Mouse (Mus musculus): Measurements from ENCODE around the gene Ppip5k1. TPM values are rescaled to one million over a fixed set of nuclear protein-coding genes. Genes with fewer than 3 reads are reported as not detected.
A peak's percentile ranks its signal among the peaks of the same experiment; 100 is the strongest.
"Not testable (repeated sequence)": the region's sequence is repeated elsewhere in the genome, so short reads cannot be mapped to it uniquely, and the experiment has no call there.

The Ppip5k1 gene
- 16.9 and 22.1 TPM in 2 replicates for total RNA-seq (2014; rRNA removed)
- 18.5 and 20.0 TPM in 2 replicates for polyA plus RNA-seq (2015; fragmentation: Nextera tagmentation; extraction: Ambion mirVana)

GRCm38 (mm10) chr2:121354820-121355592 is at the start of gene Ppip5k1:
Gene Ppip5k1 (minus strand): TSS chr2:121355396.
- Histone ChIP-seq H3K4me2 (ENCODE audit: low read depth, low read length, poor library complexity, severe bottlenecking) (peak within 1 kb of the TSS; percentile 65), H3K27ac (ENCODE audit: low read depth, low read length) (peak within 1 kb of the TSS; percentile 84), H3K4me3 (ENCODE audit: low read depth, low read length) (peak within 1 kb of the TSS; percentile 65), H3K9me3 (ENCODE audit: low read length) (no peaks in the 10 kb centered on the region), H3K27me3 (ENCODE audit: insufficient read depth, low read length) (no peaks in the 10 kb centered on the region), H3K4me1 (ENCODE audit: insufficient read depth, low read length) (peaks cover 7% of the 10 kb centered on the region), H3K9ac (replicated peaks; ENCODE audit: low read length, poor library complexity, severe bottlenecking) (peak within 1 kb of the TSS; percentile 75), H3K36me3 (ENCODE audit: insufficient read depth, low read length) (peaks cover 3% of the 10 kb centered on the region; the same call in 1 of the 2 replicates)
- peak; percentile 98 for DNase-seq (ENCODE audit: low spot score)
- peak; percentile 95 for TF ChIP-seq CTCF (IDR thresholded peaks at IDR 0.05)
- ATAC-seq (ENCODE audit: low FRiP score), result peak; percentile 95
- under 1% methylated on average over 53 of the region's 58 CpGs for WGBS

- no peaks in the 10 kb centered on the region for H3K9me3 ChIP-seq (ENCODE audit: low read length)
- H3K4me1 ChIP-seq (ENCODE audit: insufficient read depth, low read length), result no peaks in the 10 kb centered on the region
- ATAC-seq (ENCODE audit: low FRiP score) (no peak), DNase-seq (ENCODE audit: low spot score) (no peak)
- 0 out of 2 replicates have a peak, but pooled peaks cover 3% of the 10 kb centered on the region for H3K36me3 ChIP-seq (ENCODE audit: insufficient read depth, low read length)
- no peak overlapping the region for H3K4me2 ChIP-seq (ENCODE audit: low read depth, low read length, poor library complexity, severe bottlenecking)
- H3K27ac ChIP-seq (ENCODE audit: low read depth, low read length), result no peak overlapping the region
- no peak for TF ChIP-seq CTCF (IDR thresholded peaks at IDR 0.05)
- H3K9ac ChIP-seq (replicated peaks; ENCODE audit: low read length, poor library complexity, severe bottlenecking), result no peak overlapping the region
- no peak overlapping the region for H3K4me3 ChIP-seq (ENCODE audit: low read depth, low read length)
- H3K27me3 ChIP-seq (ENCODE audit: insufficient read depth, low read length), result no peaks in the 10 kb centered on the region
Observed at GRCm38 (mm10) chr2:121403296-121403695, 48.1 kb upstream of the Ppip5k1 start.

GRCm38 (mm10) chr2:121396624-121397023 is 41.4 kb upstream of the Ppip5k1 start:
- no peaks in the 10 kb centered on the region for H3K36me3 ChIP-seq (ENCODE audit: insufficient read depth, low read length)
- no peaks in the 10 kb centered on the region for H3K9me3 ChIP-seq (ENCODE audit: low read length)
- DNase-seq (ENCODE audit: low spot score) (peak; percentile 94), ATAC-seq (ENCODE audit: low FRiP score) (no peak)
- no peak overlapping the region for H3K9ac ChIP-seq (replicated peaks; ENCODE audit: low read length, poor library complexity, severe bottlenecking)
- no peak overlapping the region for H3K4me2 ChIP-seq (ENCODE audit: low read depth, low read length, poor library complexity, severe bottlenecking)
- no peaks in the 10 kb centered on the region for H3K27me3 ChIP-seq (ENCODE audit: insufficient read depth, low read length)
- no peaks in the 10 kb centered on the region for H3K4me1 ChIP-seq (ENCODE audit: insufficient read depth, low read length)
- no peak overlapping the region for H3K27ac ChIP-seq (ENCODE audit: low read depth, low read length)
- 12% methylated on average over 8 of the region's 8 CpGs for WGBS
- no peak overlapping the region for H3K4me3 ChIP-seq (ENCODE audit: low read depth, low read length)
- peak; percentile 88 for TF ChIP-seq CTCF (IDR thresholded peaks at IDR 0.05)

GRCm38 (mm10) chr2:121386961-121387575 is 31.9 kb upstream of the Ppip5k1 start, which contains the start of gene Strc:
Gene Strc (minus strand): TSS chr2:121387168.
- H3K4me3 ChIP-seq (ENCODE audit: low read depth, low read length); H3K27ac ChIP-seq (ENCODE audit: low read depth, low read length); H3K4me2 ChIP-seq (ENCODE audit: low read depth, low read length, poor library complexity, severe bottlenecking); ATAC-seq (ENCODE audit: low FRiP score); DNase-seq (ENCODE audit: low spot score); H3K36me3 ChIP-seq (ENCODE audit: insufficient read depth, low read length); H3K9me3 ChIP-seq (ENCODE audit: low read length); H3K27me3 ChIP-seq (ENCODE audit: insufficient read depth, low read length); H3K4me1 ChIP-seq (ENCODE audit: insufficient read depth, low read length); H3K9ac ChIP-seq (replicated peaks; ENCODE audit: low read length, poor library complexity, severe bottlenecking): not testable (repeated sequence)
- WGBS, result 96% methylated on average over 15 of the region's 17 CpGs

GRCm38 (mm10) chr2:121374766-121375165 is 19.6 kb upstream of the Ppip5k1 start:
- H3K4me1 ChIP-seq (ENCODE audit: insufficient read depth, low read length), result no peaks in the 10 kb centered on the region
- H3K4me2 ChIP-seq (ENCODE audit: low read depth, low read length, poor library complexity, severe bottlenecking), result no peak overlapping the region
- no peak overlapping the region for H3K9ac ChIP-seq (replicated peaks; ENCODE audit: low read length, poor library complexity, severe bottlenecking)
- no peak overlapping the region for H3K27ac ChIP-seq (ENCODE audit: low read depth, low read length)
- DNase-seq (ENCODE audit: low spot score) (no peak), ATAC-seq (ENCODE audit: low FRiP score) (no peak)
- no peaks in the 10 kb centered on the region for H3K9me3 ChIP-seq (ENCODE audit: low read length)
- WGBS, result 58% methylated on average over 2 of the region's 2 CpGs
- H3K27me3 ChIP-seq (ENCODE audit: insufficient read depth, low read length), result no peaks in the 10 kb centered on the region
- TF ChIP-seq CTCF (IDR thresholded peaks at IDR 0.05), result no peak
- H3K4me3 ChIP-seq (ENCODE audit: low read depth, low read length), result no peak overlapping the region
- no peaks in the 10 kb centered on the region for H3K36me3 ChIP-seq (ENCODE audit: insufficient read depth, low read length)

- Histone ChIP-seq H3K36me3 (ENCODE audit: insufficient read depth, low read length) (no peaks in the 10 kb centered on the region), H3K9ac (replicated peaks; ENCODE audit: low read length, poor library complexity, severe bottlenecking) (no peak overlapping the region), H3K4me2 (ENCODE audit: low read depth, low read length, poor library complexity, severe bottlenecking) (no peak overlapping the region), H3K4me3 (ENCODE audit: low read depth, low read length) (no peak overlapping the region), H3K9me3 (ENCODE audit: low read length) (no peaks in the 10 kb centered on the region), H3K4me1 (ENCODE audit: insufficient read depth, low read length) (no peaks in the 10 kb centered on the region), H3K27me3 (ENCODE audit: insufficient read depth, low read length) (no peaks in the 10 kb centered on the region), H3K27ac (ENCODE audit: low read depth, low read length) (no peak overlapping the region)
- DNase-seq (ENCODE audit: low spot score) (no peak), ATAC-seq (ENCODE audit: low FRiP score) (no peak)
- 71% methylated on average over 3 of the region's 3 CpGs for WGBS
- TF ChIP-seq CTCF (IDR thresholded peaks at IDR 0.05), result no peak
Observed at GRCm38 (mm10) chr2:121372266-121372665, 17.1 kb upstream of the Ppip5k1 start.

All from midbrain, postnatal 0 days (tissue).